Mouse (Mus musculus) ES-E14 (cell line): ENCODE measurements around the gene Polq. TPM values are rescaled to one million over a fixed set of nuclear protein-coding genes. Genes with fewer than 3 reads are reported as not detected.

Experiments
- DNase-seq: peaks from one replicate; pipeline ENCODE4 v3.0.0-alpha.2; 2013; ENCODE audit warnings: low read depth, low spot score
- H3K27ac ChIP-seq: 2 replicates; pipeline ENCODE4 v1.5.1; 2012; ENCODE audit warnings: low read depth, mild to moderate bottlenecking, low read length, moderate library complexity, mixed read lengths; ENCODE audit not compliant: poor library complexity, insufficient read depth, severe bottlenecking
- H3K36me3 ChIP-seq: 2 replicates; pipeline ENCODE4 v1.6.1; 2012; ENCODE audit warnings: mild to moderate bottlenecking, low read length, moderate library complexity, mixed read lengths; ENCODE audit not compliant: control insufficient read depth, poor library complexity, insufficient read depth, severe bottlenecking
- H3K4me1 ChIP-seq, 2 experiments: fragments of 150-350 bp in 1 of 2; sonication (generic) in 1 of 2; 2 replicates each; pipeline ENCODE4 v1.6.1; 2012; ENCODE audit warnings: low read length in 2 of 2, mild to moderate bottlenecking in 1 of 2, mixed read lengths in 1 of 2; ENCODE audit not compliant: control insufficient read depth in 2 of 2, insufficient read depth in 2 of 2, poor library complexity in 1 of 2
- H3K4me3 ChIP-seq, 2 experiments: fragments of 150-350 bp in 1 of 2; sonication (generic) in 1 of 2; 2 replicates each; pipeline ENCODE4 v1.5.1; 2012; ENCODE audit warnings: low read length in 2 of 2, low read depth in 1 of 2, mild to moderate bottlenecking in 1 of 2, mixed read lengths in 1 of 2; ENCODE audit not compliant: insufficient read depth in 1 of 2, poor library complexity in 1 of 2, severe bottlenecking in 1 of 2
- H3K9ac ChIP-seq: 2 replicates; pipeline ENCODE4 v1.6.1; 2012; ENCODE audit warnings: low read depth, mild to moderate bottlenecking, low read length, mixed read lengths; ENCODE audit not compliant: poor library complexity, insufficient read depth, severe bottlenecking
- H3K9me3 ChIP-seq: fragments of 150-350 bp; sonication (generic); 2 replicates; pipeline ENCODE4 v1.6.1; 2012; ENCODE audit warnings: low read depth, mild to moderate bottlenecking, low read length; ENCODE audit not compliant: control insufficient read depth, insufficient read depth
- CHD2 ChIP-seq: IDR thresholded peaks from 2 replicates; pipeline ENCODE4 v1.6.1; 2014; ENCODE audit warnings: mild to moderate bottlenecking, low read depth, low read length, inconsistent platforms
- HCFC1 ChIP-seq: IDR thresholded peaks from 2 replicates; pipeline ENCODE4 v1.6.1; 2012; ENCODE audit warnings: low read length, inconsistent platforms, borderline replicate concordance; ENCODE audit not compliant: insufficient read depth
- MAFK ChIP-seq: IDR thresholded peaks from 2 replicates; pipeline ENCODE4 v1.6.1; 2014; ENCODE audit warnings: mild to moderate bottlenecking, low read depth, low read length, inconsistent platforms; ENCODE audit not compliant: insufficient read depth
- ZC3H11A ChIP-seq: IDR thresholded peaks from 2 replicates; pipeline ENCODE4 v1.6.1; 2012; ENCODE audit warnings: low read depth, mild to moderate bottlenecking, inconsistent platforms, low read length, borderline replicate concordance
- ZNF384 ChIP-seq: IDR thresholded peaks from 2 replicates; pipeline ENCODE4 v1.6.1; 2012; ENCODE audit warnings: low read depth, low read length, inconsistent platforms
- in situ Hi-C, 2 experiments: fragments of 600-800 bp; cut with MboI; formaldehyde crosslinking; loops; one replicate each; pipeline ENCODE4 v1.15.1; 2025; ENCODE audit warnings: low sequenced_read_pairs in 2 of 2, inconsistent platforms in 1 of 2; ENCODE audit not compliant: unreplicated experiment in 2 of 2
- total RNA-seq: library from RNA; depleted of rRNA; stranded (reverse); fragments of 300-350 nt; gene quantifications from 2 replicates; pipeline ENCODE4 v1.2.3, GENCODE M21; 2012

The Polq gene
- total RNA-seq, 1 experiment, result 10.7 TPM

DNA sequence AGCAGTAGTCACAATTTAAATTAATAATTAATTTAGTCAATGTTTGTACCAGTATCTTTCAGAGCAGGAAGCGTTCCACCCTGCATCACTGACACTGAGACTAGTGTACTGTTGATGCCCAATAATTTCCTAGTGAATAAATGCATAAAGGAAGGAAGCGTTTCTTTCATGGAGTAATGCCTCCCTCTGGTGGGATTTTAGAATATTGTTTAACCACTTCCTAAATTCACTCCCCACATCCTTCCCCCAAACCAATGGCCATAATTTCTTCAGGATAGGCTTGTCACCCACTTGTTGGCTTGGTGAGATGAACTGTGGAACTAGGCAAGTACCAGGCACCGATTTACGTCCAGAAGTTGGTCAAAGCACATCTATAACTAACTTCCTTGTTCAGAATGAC lies 1.2 kb upstream of the Polq start:
- in situ Hi-C loops, result no loop called here

DNA sequence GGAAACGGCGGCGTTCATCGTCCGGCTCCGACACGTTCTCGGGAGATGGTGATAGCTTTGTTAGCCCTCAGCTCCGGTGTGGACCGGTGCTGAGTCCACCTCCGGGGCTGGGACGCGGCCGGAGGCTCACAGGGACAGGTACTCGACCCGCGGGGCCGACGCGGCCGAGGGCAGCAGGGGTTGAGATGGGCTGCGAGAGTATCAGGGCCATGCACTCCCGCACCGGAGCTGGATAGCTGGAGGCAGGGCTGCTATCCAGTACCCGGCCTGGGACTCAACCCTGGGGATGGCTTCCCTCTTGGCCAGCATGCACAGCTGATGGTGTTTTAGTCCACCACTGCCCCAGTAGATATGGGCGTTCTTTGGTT lies 320 bp downstream of the Polq start:
- TF ChIP-seq CHD2 (no peak), ZNF384 (no peak), ZC3H11A (no peak), HCFC1 (no peak), MAFK (no peak)
- Histone ChIP-seq H3K4me3 (peak overlapping the region; percentile 76 to 93), H3K9ac (peak overlapping the region; percentile 85), H3K36me3 (no peaks in the 10 kb centered on the region), H3K27ac (no peak overlapping the region), H3K9me3 (no peaks in the 10 kb centered on the region), H3K4me1 (peaks cover 0 to 4% of the 10 kb centered on the region in 2 experiments; a peak in 1 of 4 replicates)
- DNase-seq, result no peak
- in situ Hi-C loops, result no loop called here

More for the DNA sequence above, 1.2 kb upstream of the Polq start:
- Histone ChIP-seq H3K9ac (no peak overlapping the region), H3K4me3 (no peak overlapping the region), H3K4me1 (peaks cover 0 to 4% of the 10 kb centered on the region in 2 experiments; a peak in 1 of 4 replicates), H3K36me3 (no peaks in the 10 kb centered on the region), H3K27ac (no peak overlapping the region), H3K9me3 (no peaks in the 10 kb centered on the region)
- no peak for DNase-seq
- no peak for TF ChIP-seq CHD2
- TF ChIP-seq ZC3H11A, result peak; percentile 72

DNA sequence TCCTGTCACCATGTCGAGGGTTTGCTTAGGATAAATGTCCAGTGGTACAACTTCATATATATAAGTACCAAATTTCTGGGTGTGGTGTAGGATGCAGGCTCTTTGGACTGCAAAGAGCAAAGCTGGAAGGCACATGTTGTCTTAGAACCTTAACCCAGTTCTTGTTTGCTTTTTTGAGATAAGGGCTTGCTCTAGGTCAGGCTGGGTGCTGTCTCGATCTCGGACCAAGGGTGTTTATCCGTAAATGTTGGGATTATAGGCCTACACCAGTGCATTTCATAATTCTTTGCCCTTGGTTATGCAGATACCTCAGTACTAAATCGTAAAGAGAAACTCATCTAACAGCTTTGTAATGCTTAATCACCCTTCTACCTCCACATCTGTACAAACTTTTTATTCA lies 750 bp downstream of the Polq start:
- Histone ChIP-seq H3K9ac (peak overlapping the region; percentile 85), H3K4me1 (peaks cover 0 to 4% of the 10 kb centered on the region in 2 experiments; a peak in 1 of 4 replicates), H3K27ac (no peak overlapping the region), H3K36me3 (no peaks in the 10 kb centered on the region), H3K4me3 (peak overlapping the region; percentile 76 to 93), H3K9me3 (no peaks in the 10 kb centered on the region)
- TF ChIP-seq CHD2, result no peak
- TF ChIP-seq MAFK, result no peak
- no peak for TF ChIP-seq ZC3H11A
- TF ChIP-seq ZNF384, result no peak
- TF ChIP-seq HCFC1, result no peak
- DNase-seq, result no peak
- in situ Hi-C loops, result no loop called here

DNA sequence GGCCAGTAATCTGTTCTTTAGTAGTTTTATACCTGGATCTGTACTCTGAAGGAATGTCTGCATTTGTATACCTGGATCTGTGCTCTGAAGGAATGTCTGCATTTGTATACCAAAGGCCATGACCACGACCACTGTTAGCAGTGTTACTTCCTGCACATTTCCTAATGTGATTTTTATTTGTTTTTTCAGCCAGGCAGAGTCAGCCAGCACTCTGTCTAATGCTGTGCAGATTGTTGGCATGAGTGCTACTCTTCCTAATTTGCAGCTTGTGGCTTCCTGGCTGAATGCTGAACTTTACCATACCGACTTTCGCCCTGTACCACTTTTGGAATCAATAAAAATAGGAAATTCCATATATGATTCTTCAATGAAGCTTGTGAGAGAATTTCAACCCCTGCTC lies 16.0 kb downstream of the Polq start:
- Histone ChIP-seq H3K4me3 (no peak overlapping the region), H3K36me3 (no peaks in the 10 kb centered on the region; the same call in 1 of the 2 replicates), H3K9me3 (no peaks in the 10 kb centered on the region), H3K27ac (no peak overlapping the region), H3K4me1 (no peaks in the 10 kb centered on the region), H3K9ac (no peak overlapping the region)
- in situ Hi-C loops, result no loop called here
- no peak for TF ChIP-seq CHD2
- no peak for TF ChIP-seq ZNF384
- TF ChIP-seq HCFC1, result no peak
- no peak for TF ChIP-seq MAFK
- TF ChIP-seq ZC3H11A, result no peak
- no peak for DNase-seq

DNA sequence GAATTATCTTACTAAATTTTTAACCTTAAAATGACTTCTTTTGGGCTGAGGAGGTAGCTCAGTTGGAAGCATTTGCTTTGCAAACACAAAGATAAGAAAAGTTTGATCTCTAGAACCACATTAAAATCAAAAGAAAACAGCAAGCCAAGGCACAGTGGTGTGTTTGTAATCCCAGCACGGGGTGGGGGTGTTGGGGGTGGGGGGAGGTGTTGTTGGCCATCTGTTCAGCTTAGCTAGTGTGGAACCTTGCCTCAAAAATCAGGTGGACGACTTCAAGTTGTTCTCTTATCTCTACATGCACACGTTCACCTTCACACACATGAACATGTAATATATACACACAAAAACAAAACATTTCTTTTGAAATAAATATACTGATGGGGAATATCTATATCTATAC lies 20.4 kb downstream of the Polq start:
- no peak overlapping the region for H3K27ac ChIP-seq
- TF ChIP-seq HCFC1, result no peak
- no peaks in the 10 kb centered on the region for H3K4me1 ChIP-seq
- H3K36me3 ChIP-seq, result 0 out of 2 replicates have a peak, but pooled peaks cover 2% of the 10 kb centered on the region
- DNase-seq, result no peak
- H3K9me3 ChIP-seq, result no peaks in the 10 kb centered on the region
- H3K9ac ChIP-seq, result no peak overlapping the region
- in situ Hi-C loops, result no loop called here
- H3K4me3 ChIP-seq, result no peak overlapping the region
